Mouse (Mus musculus) spleen, adult 12 weeks (tissue): Measurements from ENCODE around the gene Hnrnpll.
"Not testable (repeated sequence)": the region's sequence is repeated elsewhere in the genome, so short reads cannot be mapped to it uniquely, and the experiment has no call there.

Experiments used
- DNase-seq: peaks from one replicate; pipeline ENCODE4 v3.0.0; 2022; ENCODE audit warnings: low spot score

The Hnrnpll gene

DNA sequence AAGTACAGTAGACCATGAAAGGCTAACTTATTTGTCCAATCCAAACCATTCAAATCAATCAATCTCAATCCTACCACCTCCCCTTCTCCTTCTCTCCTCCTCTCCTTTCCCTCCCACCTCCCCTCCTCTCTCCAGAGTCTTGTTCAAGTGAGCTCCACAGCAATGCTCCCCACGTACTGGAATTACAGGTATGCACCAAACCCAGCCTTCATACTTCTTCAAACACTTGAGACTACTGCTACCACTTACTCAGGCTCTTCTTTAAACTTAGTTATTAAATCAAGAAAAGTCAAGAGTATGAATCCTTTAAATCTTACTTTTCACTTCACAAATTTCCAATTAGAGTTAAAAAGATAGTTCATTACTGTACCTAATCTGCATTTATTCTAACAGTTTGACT is 3.6 kb downstream of the Hnrnpll start:
- no peak for DNase-seq

DNA sequence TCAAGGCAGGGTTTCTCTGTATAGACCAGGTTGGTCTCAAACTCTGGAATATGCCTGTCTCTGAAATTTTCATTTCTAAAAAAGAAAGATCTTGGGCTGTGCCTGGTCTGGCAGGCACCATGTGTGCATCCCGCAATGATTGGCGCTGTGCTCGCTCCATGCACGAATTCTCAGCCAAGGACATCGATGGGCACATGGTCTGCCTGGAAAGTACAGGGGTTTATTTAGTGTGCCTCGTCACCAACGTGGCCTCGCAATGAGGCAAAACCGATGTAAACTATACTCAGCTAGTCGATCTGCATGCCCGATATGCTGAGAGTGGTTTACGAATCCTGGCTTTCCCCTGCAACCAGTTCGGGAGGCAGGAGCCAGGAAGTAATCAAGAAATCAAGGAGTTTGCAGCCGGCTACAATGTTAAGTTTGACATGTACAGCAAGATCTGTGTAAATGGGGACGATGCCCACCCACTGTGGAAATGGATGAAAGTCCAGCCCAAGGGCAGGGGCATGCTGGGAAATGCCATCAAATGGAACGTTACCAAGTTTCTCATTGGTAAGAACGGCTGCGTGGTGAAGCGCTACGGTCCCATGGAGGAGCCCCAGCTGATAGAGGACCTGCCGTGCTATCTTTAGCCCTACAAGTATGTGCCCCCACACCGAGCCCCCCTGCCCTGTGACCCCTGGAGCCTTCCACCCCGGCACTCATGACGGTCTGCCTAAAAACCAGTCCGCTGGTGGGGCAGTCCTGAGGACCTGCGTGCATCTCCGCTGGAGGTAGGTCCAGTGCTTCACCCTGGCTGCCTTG is 8.0 kb downstream of the Hnrnpll start:
- DNase-seq = no peak

DNA sequence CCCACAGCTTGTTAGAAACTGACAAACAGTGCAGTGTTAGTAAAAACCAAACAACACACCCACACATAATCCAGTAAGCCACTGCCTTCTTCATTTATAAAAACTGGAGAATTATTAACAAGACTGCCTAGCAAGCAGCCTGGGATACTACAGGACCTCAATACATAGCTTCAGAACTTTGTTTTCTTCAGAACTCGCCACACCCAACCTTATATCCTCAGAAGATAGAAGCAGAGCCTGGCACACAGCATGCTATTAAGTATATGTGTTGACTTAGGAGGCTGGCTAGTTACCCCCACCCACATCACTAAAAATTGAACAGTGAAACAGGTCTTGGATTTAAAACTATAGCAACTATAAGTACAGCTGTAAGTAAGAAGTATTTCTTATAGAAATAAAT is 10.5 kb downstream of the Hnrnpll start:
- DNase-seq = no peak

DNA sequence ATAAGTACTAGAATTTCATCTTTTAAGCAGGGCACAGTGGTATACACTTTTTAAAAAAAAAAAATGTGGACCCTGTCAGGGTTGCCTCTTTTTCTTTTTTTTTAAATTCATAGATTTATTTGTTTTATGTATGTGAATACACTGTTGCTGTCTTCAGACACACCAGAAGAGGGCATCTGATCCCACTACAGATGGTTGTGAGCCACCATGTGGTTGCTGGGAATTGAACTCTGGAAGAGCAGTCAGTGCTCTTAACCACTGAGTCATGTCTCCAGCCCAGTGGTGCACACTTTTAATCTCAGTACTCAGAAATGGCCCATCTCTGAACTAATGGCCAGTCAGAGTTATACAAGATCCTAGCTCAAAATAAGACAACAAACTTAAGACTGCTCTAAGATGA is 12.8 kb downstream of the Hnrnpll start:
- DNase-seq = not testable (repeated sequence)

DNA sequence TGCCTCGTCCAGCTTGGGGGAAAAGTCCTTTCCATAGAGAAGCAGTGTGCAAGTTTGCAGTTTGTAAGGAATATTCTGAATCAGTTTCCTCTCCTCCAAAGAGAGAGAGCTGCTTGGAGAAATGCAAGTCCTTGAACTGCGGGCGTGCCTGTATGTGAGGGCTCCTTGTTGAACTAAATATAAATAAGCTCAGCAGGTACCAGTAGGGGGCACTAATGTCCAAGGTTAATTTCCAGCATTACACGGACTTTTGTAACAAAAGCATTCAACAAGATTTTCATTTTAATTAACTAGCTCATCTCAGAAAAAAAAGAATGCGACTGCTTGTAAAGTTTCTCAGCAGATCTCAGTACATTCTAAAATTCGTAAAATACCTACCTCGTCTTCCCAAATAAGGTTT is 13.9 kb downstream of the Hnrnpll start:
- DNase-seq = peak; percentile 31

DNA sequence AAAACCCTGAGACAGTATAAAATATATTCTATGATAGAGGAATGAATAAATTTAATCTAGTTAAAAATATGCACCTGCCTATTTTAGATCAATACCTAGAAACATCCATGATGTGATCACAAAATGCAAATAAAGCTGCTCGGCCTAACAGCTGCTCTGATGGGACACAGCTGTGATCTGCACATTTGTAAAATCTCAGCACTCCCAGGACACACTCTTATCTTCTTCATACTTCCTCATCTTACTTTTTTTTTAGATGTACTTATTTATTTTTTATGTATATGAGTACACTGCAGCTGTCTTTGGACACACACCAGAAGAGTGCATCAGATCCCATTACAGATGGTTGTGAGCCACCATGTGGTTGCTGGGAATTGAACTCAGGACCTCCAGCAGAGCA is 20.4 kb downstream of the Hnrnpll start:
- no peak for DNase-seq

DNA sequence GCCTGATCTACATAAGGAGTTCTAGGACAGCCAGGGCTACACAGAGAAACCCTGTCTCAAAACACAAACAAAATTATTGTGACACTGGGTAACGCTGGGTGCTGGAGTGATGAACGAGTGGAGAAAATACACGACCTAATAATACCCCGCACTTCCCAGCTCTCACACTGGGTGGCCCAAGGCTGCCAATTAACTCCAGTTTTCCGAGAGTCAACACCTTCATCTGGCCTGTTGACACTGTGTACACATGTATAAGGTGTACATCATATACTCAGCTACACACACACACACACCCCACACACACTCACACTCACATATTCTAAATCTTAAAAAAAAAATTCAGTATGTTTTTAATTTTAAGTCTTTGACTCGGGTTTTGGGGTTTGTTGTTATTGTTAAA is 33.5 kb downstream of the Hnrnpll start:
- DNase-seq = no peak

DNA sequence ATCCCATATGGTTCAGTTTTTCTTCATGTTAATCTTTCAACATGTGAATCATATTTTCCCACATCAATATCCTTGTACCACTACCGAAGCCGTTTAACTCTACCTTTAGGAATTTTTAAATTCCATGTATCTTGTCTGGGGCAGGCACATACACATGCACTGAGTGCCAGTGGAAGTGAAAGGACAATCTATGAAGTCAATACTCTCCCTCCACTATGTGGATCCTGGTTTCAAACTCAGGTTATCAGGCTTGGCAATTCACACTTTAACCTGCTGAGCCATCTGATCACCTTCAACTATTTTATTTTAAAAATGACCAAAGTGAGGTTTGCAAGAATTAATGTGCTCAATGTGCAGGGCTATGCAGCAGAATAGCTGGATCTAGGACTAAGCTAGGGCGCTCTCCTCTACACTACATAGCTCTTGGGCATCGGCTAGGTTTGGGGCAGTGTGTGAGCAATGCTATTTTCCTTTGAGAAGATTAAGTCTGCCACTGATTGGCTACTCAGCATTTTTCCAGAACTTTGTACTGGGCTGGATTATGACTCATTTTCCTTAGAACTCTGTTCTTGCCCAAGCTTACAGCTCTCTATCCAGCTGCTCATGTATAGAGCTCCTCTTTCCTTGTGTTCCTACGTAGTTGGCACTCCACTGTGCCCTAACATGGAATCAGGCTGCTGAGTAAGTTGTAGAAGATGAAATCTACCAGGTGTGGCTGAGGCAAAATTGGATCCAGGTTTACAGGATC is 35.8 kb downstream of the Hnrnpll start:
- DNase-seq = no peak

DNA sequence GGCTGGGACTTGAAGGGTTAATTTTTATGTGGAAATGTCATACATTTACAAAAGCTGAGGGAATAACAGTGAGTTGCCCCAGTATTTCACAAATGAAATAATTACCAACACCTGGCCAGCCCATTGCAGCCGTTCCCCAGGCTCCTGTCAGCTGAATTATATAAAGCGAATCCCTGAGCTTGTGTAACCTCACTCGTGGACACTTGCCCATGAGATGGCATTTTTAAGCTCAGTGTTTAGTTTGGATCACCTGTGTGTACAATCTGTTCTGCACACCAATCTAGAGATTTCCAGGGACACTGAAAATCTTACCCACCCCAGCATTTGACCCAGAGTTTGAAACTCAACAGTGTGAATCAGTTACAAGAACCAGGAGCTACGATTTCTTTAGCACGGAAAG is 40.0 kb downstream of the Hnrnpll start:
- no peak for DNase-seq

DNA sequence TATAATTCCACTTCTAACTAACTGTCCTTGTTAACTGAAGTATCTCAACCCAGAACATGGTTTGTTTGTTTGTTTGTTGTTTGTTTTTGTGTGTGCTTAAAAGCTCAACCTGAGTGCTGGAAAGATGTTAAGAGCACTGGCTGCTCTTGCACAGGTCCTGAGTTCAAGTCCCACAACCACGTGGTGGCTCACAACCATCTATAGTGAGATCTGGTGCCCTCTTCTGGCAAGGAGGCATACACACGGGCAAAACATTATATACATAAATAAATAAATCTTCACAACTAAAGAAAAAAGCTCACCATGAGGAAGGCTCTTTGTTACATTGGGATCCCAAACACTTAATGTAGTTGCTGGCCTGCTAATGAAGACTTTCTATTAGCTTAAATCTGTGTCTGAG is 41.6 kb downstream of the Hnrnpll start:
- DNase-seq = no peak

DNA sequence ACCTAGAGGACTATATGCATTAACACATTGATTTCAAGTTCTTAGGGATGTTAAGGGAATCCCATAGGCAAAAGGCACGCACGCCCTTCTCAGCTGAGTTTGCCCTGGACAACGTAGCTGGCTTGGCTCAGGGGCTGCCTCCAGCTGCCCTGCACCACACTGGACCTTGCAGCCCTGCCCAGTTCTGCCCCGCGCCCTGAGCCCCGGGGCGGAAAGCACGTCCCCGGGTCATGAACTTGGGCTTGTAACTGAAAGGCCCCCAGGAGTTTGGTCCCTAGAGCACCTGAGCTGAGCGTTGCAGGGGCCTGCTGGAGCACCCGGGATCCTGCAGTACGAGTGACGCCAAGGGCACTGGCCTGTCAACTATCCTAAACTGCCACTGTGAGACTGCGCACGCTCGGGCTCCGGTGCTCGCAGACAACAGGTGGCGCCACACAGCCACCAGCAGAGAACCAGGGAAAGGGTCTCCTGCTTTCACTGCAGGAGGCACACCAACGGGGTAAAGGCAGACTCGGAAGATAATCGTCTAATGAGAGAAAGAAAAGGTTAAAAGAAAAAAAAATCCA is 43.1 kb downstream of the Hnrnpll start:
- no peak for DNase-seq

DNA sequence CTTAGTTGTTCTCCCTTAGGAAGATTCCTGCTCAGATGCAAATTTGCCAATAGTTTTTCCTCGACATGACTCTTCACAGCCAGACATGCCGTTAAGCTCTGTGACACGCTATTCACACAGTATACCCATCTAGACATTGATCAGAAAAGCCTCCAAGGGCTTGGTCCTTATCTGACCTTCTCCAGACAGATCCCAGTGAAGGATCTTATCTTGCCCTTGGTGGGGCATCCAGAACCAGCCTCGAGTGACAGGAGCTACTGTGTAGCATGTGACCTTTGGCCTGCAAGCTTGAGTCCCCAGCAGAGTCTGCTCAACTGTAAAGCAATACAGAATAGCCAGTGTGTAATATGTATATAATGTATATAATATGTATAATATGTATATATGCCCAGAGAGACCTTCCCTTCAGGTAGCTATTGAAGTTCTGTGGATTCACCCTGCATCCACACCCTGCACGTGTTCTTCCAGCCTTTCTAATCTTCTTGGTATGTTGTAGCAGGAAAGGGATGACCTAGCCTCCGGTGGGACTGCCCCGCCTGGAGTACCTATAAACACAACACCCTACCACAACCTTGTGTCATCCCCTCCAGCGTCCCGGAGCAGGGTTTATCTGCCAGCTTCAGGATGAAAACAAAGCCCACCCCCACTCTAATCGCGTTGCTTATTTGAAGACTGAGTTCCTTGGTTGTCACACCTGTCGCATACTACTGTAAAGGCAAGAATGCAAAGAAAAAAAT is 43.7 kb downstream of the Hnrnpll start:
- DNase-seq = no peak

DNA sequence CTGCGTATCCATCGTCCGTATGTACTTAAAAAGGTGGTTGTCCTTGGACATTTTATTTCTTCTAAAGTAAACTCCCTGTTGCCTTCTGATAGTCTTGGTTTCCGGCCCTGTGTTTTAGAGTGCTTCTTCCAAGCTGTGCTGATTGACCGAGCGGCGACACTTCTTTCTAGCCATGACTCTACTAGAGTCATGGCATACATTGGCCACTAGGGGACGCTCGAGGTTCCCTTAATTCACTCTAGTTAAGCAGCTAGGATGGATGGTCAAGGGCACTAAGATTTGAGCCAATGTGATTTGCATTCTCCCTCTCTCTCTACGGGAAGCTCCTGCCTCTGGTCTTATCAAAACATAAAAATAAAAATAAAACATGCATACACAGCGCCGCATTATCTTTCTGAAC is 44.7 kb downstream of the Hnrnpll start:
- DNase-seq = peak; percentile 40

DNA sequence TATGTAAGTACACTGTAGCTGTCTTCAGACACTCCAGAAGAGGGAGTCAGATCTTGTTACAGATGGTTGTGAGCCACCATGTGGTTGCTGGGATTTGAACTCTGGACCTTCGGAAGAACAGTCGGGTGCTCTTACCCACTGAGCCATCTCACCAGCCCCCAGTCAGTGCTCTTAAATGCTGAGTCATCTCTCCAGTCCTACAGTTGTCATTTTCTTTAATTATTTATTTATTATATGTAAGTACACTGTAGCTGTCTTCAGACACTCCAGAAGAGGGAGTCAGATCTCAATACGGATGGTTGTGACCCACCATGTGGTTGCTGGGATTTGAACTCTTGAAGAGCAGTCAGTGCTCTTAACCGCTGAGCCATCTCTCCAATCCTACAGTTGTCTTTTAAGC is 45.7 kb downstream of the Hnrnpll start:
- DNase-seq = not testable (repeated sequence)

DNA sequence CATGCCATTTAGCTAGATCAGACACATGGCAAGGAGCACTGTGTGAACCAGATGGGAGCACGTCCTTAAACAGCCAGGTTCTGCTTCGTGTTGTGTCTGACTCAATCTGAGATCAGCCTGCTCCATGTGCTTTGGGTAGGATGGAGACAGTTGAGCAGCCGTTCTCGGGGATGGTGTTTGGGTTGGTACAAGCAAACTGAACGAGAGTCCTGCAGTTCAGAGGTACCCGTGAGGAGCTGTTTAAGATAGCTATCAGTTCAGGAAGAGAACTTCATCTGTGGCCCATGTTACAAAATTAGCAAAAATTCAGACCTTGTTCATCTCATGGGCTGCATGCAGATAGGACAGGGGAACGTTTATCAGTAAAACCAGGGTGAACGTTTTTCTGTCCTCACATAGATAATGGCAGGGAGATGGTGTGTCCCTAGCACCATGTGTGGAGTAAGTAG is 47.7 kb downstream of the Hnrnpll start:
- DNase-seq = no peak

DNA sequence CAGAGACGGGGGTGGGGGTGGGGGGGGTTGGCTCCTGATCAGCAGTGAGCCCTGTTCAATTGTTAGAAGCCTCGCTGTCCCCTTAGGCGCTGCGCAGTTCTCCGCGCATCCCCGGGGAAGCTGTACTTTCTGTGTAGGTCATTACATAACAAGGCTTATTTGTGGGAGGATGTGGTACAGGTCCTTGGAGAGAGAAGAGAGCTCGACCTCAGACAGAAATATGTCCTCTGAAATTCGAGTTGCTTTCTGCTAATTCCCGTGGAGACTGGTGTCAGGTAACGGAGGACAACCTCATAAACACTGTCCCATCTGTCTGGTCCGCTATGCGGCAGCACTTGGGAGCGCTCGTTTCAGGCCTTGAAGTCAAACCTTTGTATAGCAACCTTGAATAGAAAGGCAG is 52.2 kb downstream of the Hnrnpll start:
- DNase-seq = no peak

DNA sequence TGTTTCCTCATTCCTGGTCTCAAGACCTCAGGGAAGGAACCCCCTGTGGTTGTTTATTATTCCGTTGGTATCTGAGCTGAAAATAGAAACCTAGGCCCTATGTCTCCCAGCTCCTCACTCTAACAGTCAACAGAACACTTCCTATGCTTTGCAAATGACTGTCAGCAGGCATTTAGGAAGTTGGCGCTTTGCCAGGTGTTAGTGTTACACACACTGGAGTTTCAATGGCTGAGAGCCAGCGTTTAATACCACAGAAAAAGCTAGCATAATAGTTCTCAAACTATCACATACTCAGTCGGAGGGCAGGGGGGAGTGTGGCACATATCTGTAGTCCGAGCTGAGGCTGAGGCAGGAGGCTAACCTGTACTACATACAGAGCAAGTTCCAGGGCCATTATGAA is 53.3 kb downstream of the Hnrnpll start:
- no peak for DNase-seq

DNA sequence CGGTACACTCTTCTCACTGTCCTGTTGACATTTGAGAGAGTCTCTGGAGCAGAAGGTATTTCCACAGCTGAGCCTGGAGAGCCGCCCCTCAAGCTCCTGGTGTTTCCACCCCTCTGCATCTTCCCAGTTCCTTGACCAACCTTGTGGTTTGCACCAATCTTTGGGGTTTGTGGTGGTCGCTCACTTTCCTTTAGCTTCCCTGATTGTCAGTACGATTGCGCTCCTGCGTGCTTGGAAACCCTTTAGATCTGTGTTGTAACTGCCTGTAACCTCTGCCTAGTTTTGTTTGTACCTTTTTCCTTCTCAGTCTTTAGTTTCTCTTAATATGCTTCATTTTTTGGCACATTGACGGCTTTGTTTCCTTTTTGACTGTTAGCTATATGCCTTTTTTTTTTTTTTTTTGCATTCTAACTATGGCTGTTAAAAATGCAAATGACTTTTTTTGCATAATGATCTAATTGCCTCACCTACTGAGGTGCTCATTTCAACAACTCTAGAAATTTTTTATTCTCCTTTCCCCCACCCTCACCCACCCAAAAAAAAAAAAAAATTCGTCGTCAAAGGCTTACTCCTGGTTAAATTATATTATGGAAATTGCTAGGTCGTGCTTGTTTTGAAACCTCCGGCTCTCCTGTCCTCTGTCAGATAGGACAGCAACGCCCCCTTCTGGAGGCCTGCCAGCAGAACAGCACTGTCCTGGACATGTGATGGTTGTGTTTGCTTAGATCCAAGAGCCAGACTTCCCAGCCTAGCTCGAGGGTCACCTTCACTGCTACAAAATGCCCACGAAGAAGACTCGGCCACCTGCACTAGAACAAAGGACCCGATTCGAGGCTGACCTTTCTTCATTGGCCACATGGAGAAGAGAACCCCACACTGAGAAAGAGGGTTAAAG is 57.5 kb downstream of the Hnrnpll start:
- peak; percentile 51 for DNase-seq

DNA sequence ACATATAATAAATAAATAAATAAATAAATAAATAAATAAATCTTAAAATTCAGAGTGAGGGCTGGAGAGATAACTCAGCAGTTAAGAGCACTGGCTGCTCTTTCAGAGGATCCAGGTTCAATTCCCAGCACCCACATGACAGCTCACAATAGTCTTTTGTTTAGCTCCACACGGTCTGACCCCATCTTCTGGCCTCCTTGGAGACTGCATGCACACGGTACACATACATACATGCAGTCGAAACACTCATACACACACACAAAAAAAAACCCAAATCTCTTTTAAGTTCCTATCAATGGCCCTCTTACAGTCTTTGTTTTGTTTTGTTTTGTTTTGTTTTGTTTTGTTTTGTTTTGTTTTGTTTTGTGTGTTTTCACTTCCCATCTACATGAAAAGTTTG is 58.3 kb downstream of the Hnrnpll start:
- not testable (repeated sequence) for DNase-seq

DNA sequence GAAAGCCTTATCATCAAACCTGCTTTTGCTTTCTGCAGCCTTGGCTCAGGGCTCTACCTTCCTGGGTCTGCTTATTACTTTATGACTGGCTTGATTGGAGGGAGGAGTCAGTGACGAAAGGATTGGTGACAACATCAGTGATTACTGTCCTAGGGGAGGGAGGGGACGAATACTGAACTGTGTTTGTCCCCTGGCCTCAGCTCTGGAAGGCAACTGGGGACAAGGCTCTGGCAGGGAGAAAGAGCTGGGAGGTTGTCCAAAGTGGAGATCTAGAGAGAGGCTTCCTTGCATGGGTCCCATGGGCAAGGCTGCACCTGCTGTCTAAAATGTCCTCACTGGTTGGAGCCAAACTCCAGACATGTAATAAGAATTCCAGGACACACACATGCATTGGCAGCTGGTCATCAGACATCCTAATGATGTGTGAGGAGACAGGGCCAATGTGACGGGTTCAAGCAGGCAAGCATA is 59.7 kb downstream of the Hnrnpll start:
- no peak for DNase-seq

DNA sequence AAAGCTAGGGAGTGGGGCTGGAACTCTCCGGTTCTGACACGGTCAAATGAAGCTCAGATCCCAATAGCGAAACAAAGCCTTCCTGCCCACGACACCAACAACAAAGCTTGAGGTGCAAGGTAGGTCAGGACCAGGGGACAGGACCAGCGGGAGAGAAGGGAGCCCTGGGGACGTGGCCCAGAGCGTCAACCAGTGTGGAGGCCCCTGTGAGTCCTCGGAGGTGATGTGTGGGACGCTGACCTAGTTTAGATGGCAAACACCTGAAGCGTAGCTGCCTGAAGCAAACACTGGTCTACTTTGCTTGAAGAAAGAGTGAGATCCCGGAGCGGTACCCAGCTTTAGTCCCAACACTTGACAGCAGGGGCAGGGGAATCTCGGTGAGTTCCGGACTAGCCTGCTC is 62.5 kb downstream of the Hnrnpll start:
- DNase-seq = no peak
